Mouse (Mus musculus) liver, embryonic 13.5 days (tissue): ENCODE results near the gene Cpa2. TPM values are rescaled to one million over a fixed set of nuclear protein-coding genes. Genes with fewer than 3 reads are reported as not detected.

Source experiments
- ATAC-seq: fragments of 200-750 bp; cut with Nextera tagmentation; 2 replicates; pipeline ENCODE4 v1.8.0; 2017; ENCODE audit warnings: low read depth, mild to moderate bottlenecking, moderate number of reproducible peaks, moderate library complexity
- DNase-seq: peaks from one replicate; pipeline ENCODE4 v3.0.0; 2022
- H3K27ac ChIP-seq: fragments of 300-500 bp; sonication (generic); 2 replicates; pipeline ENCODE4 v1.5.1; 2015; ENCODE audit warnings: moderate library complexity, mild to moderate bottlenecking, inconsistent platforms
- H3K27me3 ChIP-seq: fragments of 300-500 bp; sonication (generic); 2 replicates; pipeline ENCODE4 v1.6.1; 2015; ENCODE audit warnings: mild to moderate bottlenecking, inconsistent platforms
- H3K36me3 ChIP-seq: fragments of 300-500 bp; sonication (generic); 2 replicates; pipeline ENCODE4 v1.6.1; 2015; ENCODE audit warnings: mild to moderate bottlenecking, inconsistent platforms
- H3K4me1 ChIP-seq: fragments of 300-500 bp; sonication (generic); replicated peaks from 2 replicates; pipeline ENCODE4 v1.6.1; 2015; ENCODE audit warnings: inconsistent platforms
- H3K4me2 ChIP-seq: fragments of 300-500 bp; sonication (generic); 2 replicates; pipeline ENCODE4 v1.6.1; 2015; ENCODE audit warnings: inconsistent platforms, mild to moderate bottlenecking, moderate library complexity
- H3K4me3 ChIP-seq: fragments of 300-500 bp; sonication (generic); replicated peaks from 2 replicates; pipeline ENCODE4 v1.5.1; 2015; ENCODE audit warnings: mild to moderate bottlenecking, inconsistent platforms
- H3K9ac ChIP-seq: fragments of 300-500 bp; sonication (generic); 2 replicates; pipeline ENCODE4 v1.6.1; 2015; ENCODE audit warnings: mild to moderate bottlenecking, inconsistent platforms
- H3K9me3 ChIP-seq: fragments of 300-500 bp; sonication (generic); replicated peaks from 2 replicates; pipeline ENCODE4 v1.6.1; 2016; ENCODE audit warnings: inconsistent platforms
- WGBS: fragments of 180-500 bp; shearing (Covaris S2); methylation state at CpG from one replicate; pipeline ENCODE4 v1.1.7; 2015; ENCODE audit not compliant: insufficient replicate concordance; 5-methylcytosine and 5-hydroxymethylcytosine counted together
- polyA plus RNA-seq: library from polyadenylated mRNA; unstranded; fragments of >200 nt; fragmentation: Nextera tagmentation; extraction: Ambion mirVana; gene quantifications from 2 replicates; pipeline ENCODE4 v1.2.1, GENCODE M21; 2015

Cpa2 gene
- polyA plus RNA-seq: 1.1 and 2.5 TPM in 2 replicates

DNA sequence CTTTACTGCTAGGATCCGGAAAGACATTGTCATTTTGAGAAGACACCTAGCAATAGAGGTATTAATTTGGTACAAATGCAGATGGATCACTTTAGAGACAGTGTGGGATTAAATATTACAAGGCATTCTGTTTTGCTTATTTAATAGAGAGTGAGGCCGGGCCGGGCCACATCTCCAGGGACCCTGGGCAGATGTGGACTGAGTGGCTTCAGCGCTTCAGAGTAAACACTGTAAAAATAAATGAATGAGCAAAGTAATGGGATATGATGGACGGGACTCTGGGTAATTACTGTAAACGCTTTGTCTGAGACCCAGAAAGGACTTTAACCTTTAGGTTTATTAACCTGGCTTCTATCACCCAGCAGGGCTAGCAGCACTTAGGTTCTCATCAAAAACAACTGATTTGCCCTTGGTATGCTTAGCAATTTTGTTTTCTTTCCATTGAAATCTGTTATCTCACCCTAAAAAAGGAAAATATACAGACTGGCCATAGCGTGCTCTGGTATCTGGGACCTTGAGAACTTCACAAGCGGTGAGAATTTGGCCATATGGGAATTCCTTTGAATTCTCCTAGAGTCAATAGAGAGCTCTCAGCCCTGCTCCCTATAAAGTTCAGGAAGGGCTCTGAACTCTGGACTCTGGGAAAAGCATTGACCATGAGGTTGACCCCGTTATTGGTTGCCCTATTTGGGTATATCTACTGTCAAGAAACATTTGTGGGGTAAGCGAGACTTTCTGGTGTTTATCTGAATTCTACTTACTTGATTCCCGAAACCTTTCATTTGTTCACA, at the start of gene Cpa2:
Gene Cpa2, plus strand, starts transcription at position 574 of the 791 bp plus-strand sequence.
- DNase-seq (no peak), ATAC-seq (no peak)
- Histone ChIP-seq H3K9ac (no peak within 1 kb of the TSS), H3K4me1 (no peaks in the 10 kb centered on the region), H3K27me3 (peaks cover 48% of the 10 kb centered on the region), H3K4me3 (no peak within 1 kb of the TSS), H3K27ac (no peak within 1 kb of the TSS), H3K4me2 (no peak within 1 kb of the TSS), H3K36me3 (no peaks in the 10 kb centered on the region), H3K9me3 (no peaks in the 10 kb centered on the region)
- WGBS: 65% methylated on average over 11 of the region's 11 CpGs

DNA sequence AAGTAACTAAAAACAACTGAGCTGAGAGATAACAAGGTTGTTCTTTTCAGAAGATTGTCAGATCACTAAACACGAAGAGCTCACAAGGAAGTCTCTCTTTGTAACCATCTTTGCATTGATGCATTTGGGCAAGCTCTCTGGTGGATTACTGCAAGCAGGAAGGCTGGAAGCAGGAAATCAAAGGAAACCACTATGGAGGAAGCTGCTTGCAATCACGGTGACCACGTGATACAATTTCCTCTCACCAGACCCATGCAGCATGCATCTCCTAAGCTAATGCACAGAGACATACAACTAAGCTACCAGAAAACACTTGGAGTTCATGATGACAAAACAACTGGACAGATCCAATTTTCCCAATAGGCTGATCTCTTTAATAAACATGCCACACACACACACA, 42.3 kb upstream of the Cpa2 start:
- WGBS: 41% methylated on average over 3 of the region's 3 CpGs
- Histone ChIP-seq H3K9me3 (no peaks in the 10 kb centered on the region), H3K27ac (no peak overlapping the region), H3K27me3 (no peaks in the 10 kb centered on the region), H3K4me2 (no peak overlapping the region), H3K36me3 (peaks cover 80% of the 10 kb centered on the region), H3K4me1 (peaks cover 12% of the 10 kb centered on the region), H3K4me3 (no peak overlapping the region), H3K9ac (no peak overlapping the region)
- DNase-seq (no peak), ATAC-seq (no peak)

- no peaks in the 10 kb centered on the region for H3K27me3 ChIP-seq
- DNase-seq (no peak), ATAC-seq (no peak)
- H3K4me3 ChIP-seq: peak overlapping the region; percentile 80
- peaks cover 36% of the 10 kb centered on the region for H3K36me3 ChIP-seq
- H3K4me2 ChIP-seq: peak overlapping the region; percentile 76
- 2% methylated on average over 2 of the region's 2 CpGs for WGBS
- peaks cover 28% of the 10 kb centered on the region for H3K4me1 ChIP-seq
- H3K9me3 ChIP-seq: no peaks in the 10 kb centered on the region
- H3K27ac ChIP-seq: peak overlapping the region; percentile 92
- peak overlapping the region; percentile 86 for H3K9ac ChIP-seq
Observed at GRCm38 (mm10) chr6:30508824-30509223, 32.6 kb upstream of the Cpa2 start.

GRCm38 (mm10) chr6:30509265-30510239, 31.8 kb upstream of the Cpa2 start, which contains the start of the genes Tmem209 and Ssmem1:
Gene Tmem209, minus strand, starts transcription at chr6:30509783.
Gene Ssmem1, plus strand, starts transcription at chr6:30509849.
- peak; percentile 98 for DNase-seq
- Histone ChIP-seq H3K4me1 (peaks cover 28% of the 10 kb centered on the region), H3K36me3 (peaks cover 31% of the 10 kb centered on the region), H3K4me3 (peak within 1 kb of the TSS; percentile 80), H3K9me3 (no peaks in the 10 kb centered on the region), H3K4me2 (peak within 1 kb of the TSS; percentile 76), H3K27ac (peak within 1 kb of the TSS; percentile 92), H3K27me3 (no peaks in the 10 kb centered on the region), H3K9ac (peak within 1 kb of the TSS; percentile 86)
- under 1% methylated on average over 37 of the region's 37 CpGs for WGBS
- ATAC-seq: peak; percentile 98

DNA sequence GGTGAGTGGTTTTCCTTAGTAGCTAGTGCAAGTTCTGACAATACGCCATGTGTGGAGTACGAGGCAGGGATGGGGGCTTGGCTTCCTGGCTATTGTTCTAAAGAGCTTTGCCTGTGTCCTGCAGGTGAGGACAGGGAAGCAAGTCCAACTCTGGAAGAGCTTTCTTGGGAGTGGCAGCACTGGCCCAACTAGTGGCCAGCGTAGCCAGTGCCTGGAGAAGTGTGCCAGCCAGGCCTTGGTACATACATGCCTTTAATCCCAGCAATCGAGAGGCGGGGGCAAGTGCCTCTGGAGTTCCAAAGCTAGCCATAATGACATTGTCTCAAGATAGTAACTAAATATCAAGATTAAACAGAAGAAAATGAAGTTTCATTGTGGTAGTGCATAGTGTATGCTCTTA, 31.1 kb upstream of the Cpa2 start:
- ATAC-seq: no peak
- Histone ChIP-seq H3K4me1 (peaks cover 25% of the 10 kb centered on the region), H3K36me3 (peaks cover 25% of the 10 kb centered on the region), H3K4me2 (peak overlapping the region; percentile 76), H3K27ac (peak overlapping the region; percentile 92), H3K27me3 (no peaks in the 10 kb centered on the region), H3K9me3 (no peaks in the 10 kb centered on the region), H3K4me3 (peak overlapping the region; percentile 80), H3K9ac (peak overlapping the region; percentile 51; the same call in 1 of the 2 replicates)
- 69% methylated on average over 5 of the region's 5 CpGs for WGBS
- DNase-seq: peak; percentile 6

GRCm38 (mm10) chr6:30514242-30514641, 27.1 kb upstream of the Cpa2 start:
- no peak for DNase-seq
- Histone ChIP-seq H3K9me3 (no peaks in the 10 kb centered on the region), H3K4me3 (no peak overlapping the region), H3K27me3 (no peaks in the 10 kb centered on the region), H3K36me3 (no peaks in the 10 kb centered on the region), H3K4me1 (peaks cover 6% of the 10 kb centered on the region), H3K9ac (0 out of 2 replicates have a peak overlapping the region, but pooled peaks have one; percentile 4), H3K4me2 (no peak overlapping the region), H3K27ac (no peak overlapping the region)
- no peak for ATAC-seq
- WGBS: 41% methylated on average over 9 of the region's 9 CpGs

DNA sequence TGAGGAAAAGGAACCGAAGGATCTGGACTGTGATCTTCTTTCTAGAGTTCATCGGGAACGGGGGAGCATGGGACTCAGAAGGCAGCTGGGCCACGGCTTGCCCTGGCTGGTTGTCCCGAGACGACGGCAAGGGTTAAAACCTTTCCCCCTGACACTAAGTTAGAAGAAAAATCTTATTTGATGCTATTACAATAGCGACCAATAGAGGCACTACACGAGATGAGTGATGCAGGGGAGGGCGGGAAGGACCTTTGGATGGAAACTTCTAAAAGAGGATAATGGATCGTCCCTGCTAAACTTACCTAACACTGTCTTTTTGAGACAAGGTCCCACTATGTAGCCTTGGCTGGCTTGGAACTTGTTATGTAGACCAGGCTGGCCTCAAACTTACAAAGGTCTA, 21.0 kb upstream of the Cpa2 start:
- H3K27me3 ChIP-seq: 0 out of 2 replicates have a peak, but pooled peaks cover 4% of the 10 kb centered on the region
- H3K4me2 ChIP-seq: no peak overlapping the region
- no peak for ATAC-seq
- H3K9me3 ChIP-seq: no peaks in the 10 kb centered on the region
- H3K36me3 ChIP-seq: no peaks in the 10 kb centered on the region
- H3K4me1 ChIP-seq: no peaks in the 10 kb centered on the region
- no peak overlapping the region for H3K4me3 ChIP-seq
- H3K9ac ChIP-seq: no peak overlapping the region
- DNase-seq: no peak
- WGBS: 53% methylated on average over 11 of the region's 11 CpGs
- no peak overlapping the region for H3K27ac ChIP-seq

DNA sequence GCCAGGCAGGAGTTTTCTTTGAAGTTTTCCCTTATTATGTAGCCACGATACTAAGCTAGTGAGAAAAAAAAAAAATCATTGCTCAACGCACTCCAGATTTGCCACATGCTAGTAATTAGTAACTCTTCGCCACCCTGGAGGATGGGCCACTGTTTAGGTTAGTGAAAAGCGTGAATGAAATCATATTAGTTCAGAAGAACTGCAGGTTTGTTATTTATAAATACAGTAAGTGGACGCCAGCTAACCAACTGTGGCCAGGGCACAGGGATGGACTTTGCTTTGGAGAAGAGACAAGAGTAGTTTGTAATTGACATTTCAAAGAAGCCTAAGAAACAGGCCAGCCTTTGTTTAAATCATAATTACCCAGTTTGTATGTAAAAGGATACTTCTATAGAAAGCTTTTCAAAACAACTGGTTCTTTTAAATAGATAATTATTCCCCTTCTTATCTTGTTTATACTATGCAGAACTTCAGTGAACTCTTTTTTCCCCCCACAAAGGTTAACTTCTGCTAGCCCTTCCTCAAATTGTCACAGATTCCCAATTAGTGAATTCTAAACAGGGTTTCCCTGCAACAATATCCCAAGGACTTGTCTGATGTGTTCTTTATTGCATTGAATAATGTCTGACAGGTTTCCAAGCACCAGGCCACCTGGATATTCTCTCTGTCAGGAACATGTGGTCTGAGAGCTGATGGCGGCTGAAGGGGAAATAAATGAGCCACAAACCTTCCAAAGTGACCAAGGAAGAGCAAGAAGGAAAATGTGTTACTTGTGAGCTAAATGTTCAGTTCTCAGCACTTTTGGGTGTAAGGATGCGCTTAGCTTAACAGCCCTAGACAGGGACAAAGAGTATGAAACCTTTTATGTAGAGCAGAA, 15.7 kb upstream of the Cpa2 start:
- Histone ChIP-seq H3K4me3 (no peak overlapping the region), H3K4me2 (no peak overlapping the region), H3K27ac (0 out of 2 replicates have a peak overlapping the region, but pooled peaks have one; percentile 13), H3K27me3 (peaks cover 17% of the 10 kb centered on the region), H3K4me1 (0 out of 2 replicates have a peak, but pooled peaks cover 5% of the 10 kb centered on the region), H3K9me3 (no peaks in the 10 kb centered on the region), H3K9ac (no peak overlapping the region), H3K36me3 (no peaks in the 10 kb centered on the region)
- no peak for ATAC-seq
- 58% methylated on average over 7 of the region's 7 CpGs for WGBS
- no peak for DNase-seq

GRCm38 (mm10) chr6:30526586-30527515, 14.5 kb upstream of the Cpa2 start:
- H3K4me3 ChIP-seq: no peak overlapping the region
- 27% methylated on average over 19 of the region's 19 CpGs for WGBS
- ATAC-seq: no peak
- no peak overlapping the region for H3K9ac ChIP-seq
- H3K27ac ChIP-seq: peak overlapping the region; percentile 43
- H3K4me2 ChIP-seq: 0 out of 2 replicates have a peak overlapping the region, but pooled peaks have one; percentile 10
- no peaks in the 10 kb centered on the region for H3K36me3 ChIP-seq
- no peak for DNase-seq
- H3K9me3 ChIP-seq: no peaks in the 10 kb centered on the region
- 0 out of 2 replicates have a peak, but pooled peaks cover 5% of the 10 kb centered on the region for H3K4me1 ChIP-seq
- H3K27me3 ChIP-seq: peaks cover 17% of the 10 kb centered on the region
